Mouse (Mus musculus): Measurements from ENCODE around the gene Hspbap1. TPM values are rescaled to one million over a fixed set of nuclear protein-coding genes. Genes with fewer than 3 reads are reported as not detected.

Hspbap1 gene
- polyA plus RNA-seq, 1 experiment = 15.9 TPM

- H3K4me1 ChIP-seq (ENCODE audit: control insufficient read depth, insufficient read depth, low read length) = peaks cover 5% of the 10 kb centered on the region
These were observed 59.8 kb downstream of the Hspbap1 start for GRCm38 (mm10) chr16:35829999-35830398.

GRCm38 (mm10) chr16:35832926-35833325 is 62.8 kb downstream of the Hspbap1 start:
- Histone ChIP-seq H3K4me3 (ENCODE audit: control insufficient read depth, low read depth, low read length) (no peak overlapping the region), H3K36me3 (ENCODE audit: control insufficient read depth, insufficient read depth, low read length) (no peaks in the 10 kb centered on the region), H3K4me1 (ENCODE audit: control insufficient read depth, insufficient read depth, low read length) (peaks cover 5% of the 10 kb centered on the region), H3K27ac (ENCODE audit: control insufficient read depth, insufficient read depth, low read depth, low read length) (no peak overlapping the region), H3K27me3 (ENCODE audit: control insufficient read depth, insufficient read depth, low read length) (no peaks in the 10 kb centered on the region)
- TF ChIP-seq POLR2A (IDR thresholded peaks at IDR 0.05; ENCODE audit: control insufficient read depth, low read depth, low read length) = no peak
- TF ChIP-seq CTCF (IDR thresholded peaks at IDR 0.05; ENCODE audit: control insufficient read depth, insufficient read depth, insufficient replicate concordance, low read depth, low read length) = no peak

More at GRCm38 (mm10) chr16:35829999-35830398, 59.8 kb downstream of the Hspbap1 start:
- H3K27ac ChIP-seq (ENCODE audit: control insufficient read depth, insufficient read depth, low read depth, low read length) = no peak overlapping the region
- no peaks in the 10 kb centered on the region; the same call in 1 of the 2 replicates for H3K36me3 ChIP-seq (ENCODE audit: control insufficient read depth, insufficient read depth, low read length)
- H3K4me3 ChIP-seq (ENCODE audit: control insufficient read depth, low read depth, low read length) = no peak overlapping the region
- no peak for TF ChIP-seq POLR2A (IDR thresholded peaks at IDR 0.05; ENCODE audit: control insufficient read depth, low read depth, low read length)
- TF ChIP-seq CTCF (IDR thresholded peaks at IDR 0.05; ENCODE audit: control insufficient read depth, insufficient read depth, insufficient replicate concordance, low read depth, low read length) = no peak
- H3K27me3 ChIP-seq (ENCODE audit: control insufficient read depth, insufficient read depth, low read length) = no peaks in the 10 kb centered on the region

GRCm38 (mm10) chr16:35834653-35835052 is 64.5 kb downstream of the Hspbap1 start:
- Histone ChIP-seq H3K4me1 (ENCODE audit: control insufficient read depth, insufficient read depth, low read length) (peaks cover 5% of the 10 kb centered on the region), H3K27ac (ENCODE audit: control insufficient read depth, insufficient read depth, low read depth, low read length) (no peak overlapping the region), H3K4me3 (ENCODE audit: control insufficient read depth, low read depth, low read length) (no peak overlapping the region), H3K36me3 (ENCODE audit: control insufficient read depth, insufficient read depth, low read length) (no peaks in the 10 kb centered on the region), H3K27me3 (ENCODE audit: control insufficient read depth, insufficient read depth, low read length) (no peaks in the 10 kb centered on the region)
- TF ChIP-seq CTCF (IDR thresholded peaks at IDR 0.05; ENCODE audit: control insufficient read depth, insufficient read depth, insufficient replicate concordance, low read depth, low read length) = no peak
- TF ChIP-seq POLR2A (IDR thresholded peaks at IDR 0.05; ENCODE audit: control insufficient read depth, low read depth, low read length) = no peak

GRCm38 (mm10) chr16:35839680-35840079 is 69.5 kb downstream of the Hspbap1 start:
- H3K4me1 ChIP-seq (ENCODE audit: control insufficient read depth, insufficient read depth, low read length) = no peaks in the 10 kb centered on the region

GRCm38 (mm10) chr16:35847138-35847537 is 77.0 kb downstream of the Hspbap1 start:
- no peaks in the 10 kb centered on the region for H3K4me1 ChIP-seq (ENCODE audit: control insufficient read depth, insufficient read depth, low read length)
- H3K4me3 ChIP-seq (ENCODE audit: control insufficient read depth, low read depth, low read length) = no peak overlapping the region
- H3K36me3 ChIP-seq (ENCODE audit: control insufficient read depth, insufficient read depth, low read length) = no peaks in the 10 kb centered on the region
- H3K27me3 ChIP-seq (ENCODE audit: control insufficient read depth, insufficient read depth, low read length) = no peaks in the 10 kb centered on the region
- TF ChIP-seq CTCF (IDR thresholded peaks at IDR 0.05; ENCODE audit: control insufficient read depth, insufficient read depth, insufficient replicate concordance, low read depth, low read length) (no peak), POLR2A (IDR thresholded peaks at IDR 0.05; ENCODE audit: control insufficient read depth, low read depth, low read length) (no peak)
- no peak overlapping the region for H3K27ac ChIP-seq (ENCODE audit: control insufficient read depth, insufficient read depth, low read depth, low read length)

More at GRCm38 (mm10) chr16:35839680-35840079, 69.5 kb downstream of the Hspbap1 start:
- no peak overlapping the region for H3K27ac ChIP-seq (ENCODE audit: control insufficient read depth, insufficient read depth, low read depth, low read length)
- H3K36me3 ChIP-seq (ENCODE audit: control insufficient read depth, insufficient read depth, low read length) = no peaks in the 10 kb centered on the region
- no peak overlapping the region for H3K4me3 ChIP-seq (ENCODE audit: control insufficient read depth, low read depth, low read length)
- TF ChIP-seq CTCF (IDR thresholded peaks at IDR 0.05; ENCODE audit: control insufficient read depth, insufficient read depth, insufficient replicate concordance, low read depth, low read length) = no peak
- TF ChIP-seq POLR2A (IDR thresholded peaks at IDR 0.05; ENCODE audit: control insufficient read depth, low read depth, low read length) = no peak
- no peaks in the 10 kb centered on the region for H3K27me3 ChIP-seq (ENCODE audit: control insufficient read depth, insufficient read depth, low read length)

- no peaks in the 10 kb centered on the region for H3K36me3 ChIP-seq (ENCODE audit: control insufficient read depth, insufficient read depth, low read length)
- no peak overlapping the region for H3K27ac ChIP-seq (ENCODE audit: control insufficient read depth, insufficient read depth, low read depth, low read length)
- H3K27me3 ChIP-seq (ENCODE audit: control insufficient read depth, insufficient read depth, low read length) = no peaks in the 10 kb centered on the region
- no peak overlapping the region for H3K4me3 ChIP-seq (ENCODE audit: control insufficient read depth, low read depth, low read length)
- no peak for TF ChIP-seq POLR2A (IDR thresholded peaks at IDR 0.05; ENCODE audit: control insufficient read depth, low read depth, low read length)
- no peak for TF ChIP-seq CTCF (IDR thresholded peaks at IDR 0.05; ENCODE audit: control insufficient read depth, insufficient read depth, insufficient replicate concordance, low read depth, low read length)
- H3K4me1 ChIP-seq (ENCODE audit: control insufficient read depth, insufficient read depth, low read length) = no peaks in the 10 kb centered on the region
These were observed 85.7 kb downstream of the Hspbap1 start for GRCm38 (mm10) chr16:35855846-35856245.

GRCm38 (mm10) chr16:35856766-35857165 is 86.6 kb downstream of the Hspbap1 start:
- no peak overlapping the region for H3K27ac ChIP-seq (ENCODE audit: control insufficient read depth, insufficient read depth, low read depth, low read length)
- TF ChIP-seq CTCF (IDR thresholded peaks at IDR 0.05; ENCODE audit: control insufficient read depth, insufficient read depth, insufficient replicate concordance, low read depth, low read length) (no peak), POLR2A (IDR thresholded peaks at IDR 0.05; ENCODE audit: control insufficient read depth, low read depth, low read length) (no peak)

GRCm38 (mm10) chr16:35860236-35860635 is 90.1 kb downstream of the Hspbap1 start:
- Histone ChIP-seq H3K4me3 (ENCODE audit: control insufficient read depth, low read depth, low read length) (no peak overlapping the region), H3K36me3 (ENCODE audit: control insufficient read depth, insufficient read depth, low read length) (no peaks in the 10 kb centered on the region), H3K4me1 (ENCODE audit: control insufficient read depth, insufficient read depth, low read length) (no peaks in the 10 kb centered on the region), H3K27me3 (ENCODE audit: control insufficient read depth, insufficient read depth, low read length) (no peaks in the 10 kb centered on the region), H3K27ac (ENCODE audit: control insufficient read depth, insufficient read depth, low read depth, low read length) (no peak overlapping the region)
- no peak for TF ChIP-seq POLR2A (IDR thresholded peaks at IDR 0.05; ENCODE audit: control insufficient read depth, low read depth, low read length)
- no peak for TF ChIP-seq CTCF (IDR thresholded peaks at IDR 0.05; ENCODE audit: control insufficient read depth, insufficient read depth, insufficient replicate concordance, low read depth, low read length)

More at GRCm38 (mm10) chr16:35856766-35857165, 86.6 kb downstream of the Hspbap1 start:
- Histone ChIP-seq H3K4me3 (ENCODE audit: control insufficient read depth, low read depth, low read length) (no peak overlapping the region), H3K27me3 (ENCODE audit: control insufficient read depth, insufficient read depth, low read length) (no peaks in the 10 kb centered on the region), H3K4me1 (ENCODE audit: control insufficient read depth, insufficient read depth, low read length) (no peaks in the 10 kb centered on the region), H3K36me3 (ENCODE audit: control insufficient read depth, insufficient read depth, low read length) (no peaks in the 10 kb centered on the region)
